Mouse (Mus musculus) ovary, postnatal 14 days (tissue): Measurements from ENCODE around the gene Fam110a.
"Not testable (repeated sequence)": the region's sequence is repeated elsewhere in the genome, so short reads cannot be mapped to it uniquely, and the experiment has no call there.

Experiments
- DNase-seq: peaks from one replicate; pipeline ENCODE4 v3.0.0; 2022; ENCODE audit warnings: low spot score

Gene Fam110a

DNA sequence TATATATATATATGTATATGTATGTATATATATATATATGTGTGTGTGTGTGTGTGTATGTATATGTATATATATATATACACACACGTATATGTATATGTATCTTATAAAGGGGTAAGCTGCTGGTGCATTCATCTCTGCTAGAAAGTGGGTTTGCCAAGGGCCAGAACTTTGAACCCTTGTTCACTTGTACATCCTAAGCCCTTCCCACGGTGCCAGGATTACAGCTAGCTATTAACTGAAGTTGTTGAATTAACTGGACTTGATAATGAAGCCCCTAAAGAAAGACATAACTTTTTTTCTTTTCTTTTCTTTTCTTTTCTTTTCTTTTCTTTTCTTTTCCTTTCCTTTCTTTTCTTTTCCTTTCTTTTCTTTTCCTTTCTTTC is 17.2 kb upstream of the Fam110a start:
- not testable (repeated sequence) for DNase-seq

DNA sequence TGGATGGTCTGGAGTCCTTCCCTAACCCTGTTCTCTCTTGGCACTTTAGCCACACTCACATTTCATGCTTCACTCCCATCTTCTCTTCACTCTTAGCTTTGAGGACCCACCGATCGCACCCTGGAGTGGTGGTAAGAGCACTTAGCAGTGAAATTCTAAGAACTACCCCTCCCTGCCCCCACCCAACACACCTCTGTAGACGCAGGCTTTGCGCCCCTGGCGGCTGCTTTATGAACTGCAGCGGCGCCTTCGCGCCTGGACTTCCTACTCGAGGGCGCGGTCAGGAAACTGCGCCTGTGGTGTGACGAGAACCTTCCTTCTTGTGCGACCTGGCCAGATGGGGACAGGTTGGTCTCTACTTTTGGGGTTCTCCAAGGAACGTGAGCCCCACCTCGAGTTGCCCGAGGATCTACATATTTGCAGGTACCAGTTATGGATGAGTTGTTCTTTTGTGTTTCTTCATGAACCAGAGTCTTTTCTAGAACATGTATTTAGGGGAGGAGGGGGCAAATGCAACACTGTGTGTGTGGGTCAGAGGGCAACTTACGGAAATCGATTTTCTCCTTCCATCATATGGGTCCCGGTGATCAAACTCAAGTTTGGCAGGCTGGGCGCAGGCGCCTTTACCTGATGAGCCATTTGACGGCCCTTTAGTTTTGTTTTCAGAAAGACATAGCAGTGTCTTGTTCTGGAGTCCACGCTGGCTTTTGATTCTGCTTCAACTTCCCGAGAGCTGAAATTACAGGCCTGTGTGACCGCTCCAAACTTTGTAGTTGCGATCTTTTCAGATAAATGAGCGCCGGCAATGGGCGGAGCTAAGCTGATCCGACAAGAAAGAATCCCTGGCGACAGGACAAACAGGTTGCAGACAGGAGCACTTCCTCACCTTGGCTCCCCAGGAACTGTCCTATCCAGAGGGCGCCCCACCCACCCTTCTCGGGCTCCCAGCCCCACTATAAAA is 16.5 kb upstream of the Fam110a start, which contains the start of gene Slc52a3:
Gene Slc52a3, plus strand, starts transcription at position 283 of the 961 bp plus-strand sequence.
- peak; percentile 91 for DNase-seq

DNA sequence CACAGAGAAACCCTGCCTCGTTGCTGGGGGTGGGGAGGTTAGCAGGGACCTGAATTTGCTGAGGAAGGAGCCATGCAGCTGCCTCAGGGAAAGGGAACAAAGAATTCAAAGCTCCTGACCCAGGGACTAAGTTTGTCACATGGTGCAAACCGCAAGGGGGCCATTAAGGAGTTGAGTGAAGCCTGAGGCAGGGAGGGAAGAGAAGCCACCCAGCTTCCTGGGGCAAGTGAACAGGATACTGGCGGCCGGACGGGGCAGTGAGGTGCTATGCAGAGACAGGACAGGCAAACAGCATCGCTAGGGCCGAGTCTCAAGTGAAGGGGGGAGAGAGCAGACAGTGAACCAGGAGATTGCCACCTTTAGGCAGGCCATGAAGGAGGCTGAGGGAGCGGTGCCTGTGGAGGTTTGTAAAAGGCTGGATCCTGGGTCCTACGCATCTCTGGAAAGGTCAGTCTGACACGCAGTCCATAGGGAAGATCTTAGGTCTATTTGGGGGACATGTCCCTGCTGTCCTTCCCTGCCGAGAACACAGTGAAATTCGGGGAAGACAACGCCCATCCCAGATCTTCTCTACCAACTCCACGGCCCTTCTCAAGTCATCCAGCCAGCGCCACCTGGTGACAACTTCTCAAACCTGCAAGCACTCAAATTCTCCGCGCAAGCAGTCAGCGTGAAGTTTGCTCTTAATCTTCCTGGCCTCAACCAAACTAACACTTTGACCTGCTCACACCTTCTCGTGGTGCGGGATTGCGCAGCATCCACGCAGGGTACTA is 14.5 kb upstream of the Fam110a start:
- DNase-seq: peak; percentile 67

DNA sequence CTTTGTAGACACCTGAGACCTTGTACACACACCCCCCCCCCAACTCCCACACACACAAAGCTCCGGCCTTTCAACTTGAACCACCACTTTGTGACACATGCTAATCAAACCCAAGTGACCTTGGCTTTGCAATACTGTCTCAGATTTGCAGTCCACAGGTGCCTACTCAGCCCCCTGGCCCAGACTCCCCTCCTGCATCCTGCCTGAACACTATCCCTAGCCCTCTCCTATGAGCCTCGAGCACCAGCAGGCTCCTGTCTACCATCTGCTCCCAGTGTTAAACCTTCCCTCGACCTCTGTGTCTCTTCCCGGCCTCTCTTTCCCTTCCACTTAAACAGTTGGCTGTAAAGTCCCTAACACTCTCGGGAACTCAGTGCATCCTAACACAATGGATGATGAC is 11.4 kb upstream of the Fam110a start:
- no peak for DNase-seq

DNA sequence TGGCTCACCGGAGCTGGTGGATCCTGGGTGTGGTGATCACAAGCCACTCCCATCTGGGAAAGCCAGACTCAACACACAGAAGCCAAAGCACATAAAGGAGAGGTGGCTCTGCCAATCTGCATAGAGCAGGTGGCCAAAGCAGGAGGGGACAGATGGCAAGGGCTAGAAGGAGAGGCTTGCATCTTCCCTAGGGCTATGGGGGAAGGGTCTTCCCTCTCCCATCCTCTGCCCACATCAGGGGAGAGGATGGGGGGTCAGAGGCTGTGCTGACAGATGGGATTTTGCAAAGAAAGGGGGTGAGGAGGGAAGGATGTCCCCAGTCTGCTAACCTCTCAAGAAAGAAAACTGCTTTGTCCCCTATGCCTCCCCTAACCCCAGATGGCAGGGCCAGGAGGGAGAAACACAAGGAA is 11.0 kb upstream of the Fam110a start:
- no peak for DNase-seq

DNA sequence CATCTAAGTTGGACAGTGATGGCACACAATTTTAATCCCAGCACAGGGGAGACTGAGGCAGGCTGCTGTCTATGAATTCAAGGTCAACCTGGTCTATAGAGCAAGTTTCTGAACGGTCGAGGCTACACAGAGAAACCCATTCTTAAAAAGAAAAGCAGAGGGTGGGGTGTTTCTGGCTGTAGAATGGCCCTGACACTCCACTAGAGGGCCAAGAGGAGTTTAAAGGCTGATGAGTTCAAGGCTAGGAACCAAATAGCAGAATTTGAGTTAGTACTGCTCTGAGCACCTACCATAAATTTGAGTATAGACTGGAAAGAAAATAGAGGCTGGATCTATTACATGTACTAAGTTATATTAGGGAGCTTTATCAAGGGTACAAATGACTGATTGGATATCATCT is 9.0 kb upstream of the Fam110a start:
- DNase-seq: no peak

DNA sequence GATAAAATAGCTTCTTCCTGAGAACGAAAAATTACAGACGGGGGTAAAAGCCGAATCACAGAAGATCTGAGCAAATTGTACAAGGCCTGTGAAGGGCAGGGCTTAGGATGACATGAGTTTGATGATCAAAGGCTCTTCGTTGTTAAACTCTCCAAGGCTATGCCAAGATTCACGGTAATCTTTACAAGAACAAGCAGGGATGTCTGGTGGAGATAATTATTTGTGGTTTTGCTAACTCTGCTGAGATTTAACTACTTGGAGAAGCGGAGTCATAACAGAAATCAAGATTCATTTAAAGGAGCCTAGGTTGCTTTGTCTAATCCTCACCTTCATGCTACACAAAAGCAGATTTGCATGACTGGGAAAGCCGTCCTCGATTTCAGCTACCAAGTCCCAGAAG is 6.9 kb upstream of the Fam110a start:
- no peak for DNase-seq

DNA sequence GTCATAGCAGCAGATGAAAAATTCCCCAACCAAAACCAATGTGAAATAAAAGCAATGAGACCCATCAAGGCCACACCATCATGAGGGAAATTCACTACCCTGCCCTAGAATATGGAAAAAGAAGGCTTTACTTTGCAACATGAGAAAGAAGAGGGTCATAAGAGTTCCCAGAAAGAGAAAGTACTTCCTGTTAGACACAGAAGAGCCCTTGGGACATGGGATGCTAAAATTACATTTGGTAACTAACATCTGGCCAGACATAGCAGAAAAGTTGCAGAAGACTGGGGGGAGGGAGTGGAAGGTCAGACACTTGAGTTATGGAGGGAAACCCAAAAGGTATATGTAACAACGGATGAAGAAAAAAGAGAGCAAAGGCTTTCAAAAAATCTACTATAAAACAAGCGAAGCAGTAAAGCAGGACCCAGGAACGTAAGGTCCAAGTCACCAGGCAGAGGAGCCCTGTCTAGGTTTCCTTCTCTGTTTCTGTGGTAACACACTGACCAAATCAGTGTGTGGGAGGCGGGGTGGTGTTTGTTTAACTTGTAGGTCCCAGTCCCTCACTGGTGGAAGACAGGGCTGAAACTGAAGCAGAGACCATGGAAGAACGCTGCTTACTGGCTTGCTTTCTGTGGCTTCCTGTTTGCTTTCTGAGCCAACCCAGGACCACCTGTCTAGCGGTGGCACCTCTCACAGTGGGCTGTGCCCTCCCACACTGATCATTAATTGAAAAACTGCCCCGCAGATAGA is 5.6 kb upstream of the Fam110a start:
- no peak for DNase-seq

DNA sequence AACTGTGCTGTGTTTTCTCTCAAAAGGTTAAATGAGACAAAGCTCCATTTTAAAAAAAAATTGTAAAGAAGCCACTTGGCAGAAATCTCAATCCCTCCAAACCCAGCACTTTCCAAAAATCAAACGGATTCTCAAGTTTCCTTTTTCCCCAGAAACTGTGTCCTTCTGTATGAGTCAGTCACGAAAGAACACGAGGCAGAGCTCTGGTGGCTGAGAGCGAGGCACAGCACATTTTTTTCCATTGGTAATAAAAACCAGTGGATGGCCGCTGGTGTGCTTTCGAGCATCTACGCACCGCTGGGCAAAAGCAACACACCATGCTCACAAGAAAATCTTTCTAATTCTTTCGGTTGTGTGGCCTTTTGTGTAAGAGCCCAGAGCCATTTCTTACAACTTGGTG is 4.0 kb upstream of the Fam110a start:
- no peak for DNase-seq

DNA sequence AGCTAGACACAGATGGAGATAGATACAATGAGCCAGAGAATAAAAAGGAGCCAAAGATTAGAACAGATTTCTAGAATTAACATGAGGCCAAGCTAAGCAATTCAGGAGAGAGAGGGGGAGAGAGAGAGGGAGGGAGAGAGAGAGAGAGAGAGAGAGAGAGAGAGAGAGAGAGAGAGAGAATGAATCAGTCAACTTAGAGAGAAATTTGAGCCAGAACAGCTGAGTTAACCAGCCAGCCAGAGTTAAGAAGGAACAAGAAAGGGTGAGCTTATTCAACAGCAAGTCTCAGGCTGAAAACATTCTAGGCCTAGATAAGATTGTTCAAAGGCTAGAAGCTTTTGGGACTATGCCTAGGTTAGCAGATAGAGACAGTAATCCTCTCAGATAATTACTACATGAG is 2.5 kb upstream of the Fam110a start:
- no peak for DNase-seq

DNA sequence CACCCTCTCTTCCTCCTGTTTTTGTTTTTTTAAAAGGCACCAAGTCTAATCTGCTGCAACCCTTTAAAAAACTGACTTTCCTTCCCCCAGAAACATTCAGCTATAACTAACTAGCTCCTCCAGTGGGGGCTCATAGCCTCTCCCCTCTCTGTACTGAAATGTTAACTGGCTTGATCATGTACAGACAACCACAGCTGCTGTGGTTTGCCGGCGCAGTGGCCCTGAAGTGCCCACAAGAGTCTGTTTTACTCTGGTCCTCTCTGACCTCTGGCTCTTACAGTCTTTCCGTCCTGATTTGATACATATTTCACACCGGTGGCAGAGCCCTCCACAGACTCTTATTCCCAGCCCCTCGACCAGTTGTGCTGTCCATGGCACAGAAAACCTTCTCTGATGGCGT is 1.2 kb upstream of the Fam110a start:
- DNase-seq: no peak

DNA sequence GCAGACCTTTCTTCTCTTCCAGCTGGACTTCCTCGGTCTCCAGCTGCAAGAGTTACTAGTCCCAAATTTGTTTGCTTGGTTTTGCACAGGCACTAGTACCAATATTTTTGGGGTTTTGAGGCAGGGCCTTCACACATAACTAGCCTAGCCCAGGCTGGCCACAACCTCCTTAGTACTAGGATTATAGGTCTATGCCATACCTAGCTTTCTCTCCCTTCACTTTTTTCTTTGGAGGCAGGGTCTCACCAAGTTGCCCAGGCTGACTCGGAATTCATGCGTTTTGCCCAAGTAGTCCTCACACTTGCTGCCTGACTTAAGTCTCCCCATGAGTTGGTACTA is 305 bp upstream of the Fam110a start:
- no peak for DNase-seq

DNA sequence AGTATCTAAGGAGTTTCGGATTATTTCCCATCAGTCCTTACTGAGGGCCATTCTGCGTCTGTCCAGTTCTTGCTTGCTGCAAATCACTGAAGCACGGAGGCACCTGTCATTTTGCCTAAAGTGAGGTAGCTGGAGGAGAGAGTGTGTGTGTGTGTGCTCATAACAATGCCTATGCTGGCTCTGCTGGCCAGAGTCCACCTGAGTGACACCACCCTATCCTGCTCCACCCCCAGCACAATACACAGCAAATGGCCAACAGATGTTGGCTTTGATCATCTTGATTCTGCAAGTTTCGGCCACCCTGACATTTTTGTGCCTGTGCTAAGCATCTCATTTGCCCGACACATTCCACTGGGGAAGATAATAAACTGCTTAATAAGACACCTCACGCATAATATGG is 1.5 kb downstream of the Fam110a start:
- no peak for DNase-seq

DNA sequence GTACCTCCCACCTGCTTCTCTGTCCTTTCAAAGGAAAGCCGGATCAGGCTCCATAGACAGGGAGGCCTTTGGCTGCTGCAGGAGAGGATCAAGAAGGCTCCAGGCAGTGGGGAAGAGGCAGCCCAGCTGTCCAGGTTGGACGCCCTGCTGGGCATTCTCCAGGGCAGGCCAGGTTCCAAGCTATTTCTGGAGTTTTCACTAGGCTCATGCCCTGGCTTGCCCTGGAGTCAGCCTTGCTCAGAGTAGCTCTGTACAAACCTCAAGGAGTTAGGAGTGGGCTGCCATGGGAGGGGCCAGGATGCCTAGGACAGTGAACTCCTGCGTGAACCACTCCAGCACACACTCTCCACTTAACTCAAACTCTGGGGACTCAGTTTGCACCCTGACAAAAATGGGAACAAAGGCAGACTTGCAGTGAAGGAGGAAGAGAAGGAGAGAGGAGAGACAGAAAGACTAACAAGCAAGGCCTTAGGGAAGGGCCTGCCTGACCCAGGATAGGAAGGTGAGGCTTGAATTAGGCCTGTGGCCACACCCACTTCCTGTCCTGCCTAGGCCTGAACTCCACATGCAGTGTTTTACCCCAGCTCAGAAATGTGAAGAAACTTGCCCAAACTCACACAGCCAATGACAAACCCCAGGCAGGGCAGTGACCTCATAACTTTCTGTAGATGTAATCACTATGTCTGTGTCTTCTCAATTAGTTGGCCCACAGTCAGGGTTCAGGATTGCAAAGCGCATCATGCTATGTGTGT is 2.2 kb downstream of the Fam110a start:
- no peak for DNase-seq

DNA sequence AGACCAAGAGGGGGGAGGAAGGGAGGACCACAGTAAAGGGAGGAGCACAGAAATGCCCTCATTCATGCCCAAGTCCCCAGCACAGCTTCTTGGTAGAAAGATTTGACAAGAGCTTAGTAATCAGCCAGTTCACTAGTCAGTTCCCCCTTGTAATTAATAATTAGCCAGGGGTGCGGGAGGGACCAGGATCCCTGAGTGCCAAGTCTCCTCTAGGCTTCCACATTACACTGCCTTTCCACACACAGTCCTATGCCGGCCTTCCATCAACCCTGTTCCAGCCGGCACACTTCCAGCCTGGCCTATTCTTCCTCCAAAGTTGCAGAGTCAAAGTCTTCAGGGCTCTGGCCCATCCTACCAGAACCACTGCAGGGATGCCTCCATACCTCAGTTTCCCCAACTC is 4.0 kb downstream of the Fam110a start:
- no peak for DNase-seq

DNA sequence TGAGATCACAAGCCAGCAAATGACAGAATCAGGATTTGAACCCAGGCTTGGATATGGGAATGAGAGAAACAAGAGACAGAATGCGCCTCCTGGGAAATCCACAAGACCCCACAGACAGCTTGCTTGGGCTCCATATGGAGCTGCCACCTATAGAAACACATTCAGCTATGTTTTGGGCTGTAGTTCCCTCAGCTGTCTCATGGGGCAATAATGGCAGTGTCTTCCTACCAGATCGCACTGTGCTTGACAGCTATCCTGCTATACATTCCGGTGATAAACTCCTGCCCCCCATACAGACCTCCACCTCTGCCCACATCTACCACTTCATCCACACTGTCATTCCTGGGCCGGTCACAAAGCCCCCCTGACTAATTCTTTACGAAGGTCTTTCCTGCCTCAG is 4.7 kb downstream of the Fam110a start:
- DNase-seq: no peak

DNA sequence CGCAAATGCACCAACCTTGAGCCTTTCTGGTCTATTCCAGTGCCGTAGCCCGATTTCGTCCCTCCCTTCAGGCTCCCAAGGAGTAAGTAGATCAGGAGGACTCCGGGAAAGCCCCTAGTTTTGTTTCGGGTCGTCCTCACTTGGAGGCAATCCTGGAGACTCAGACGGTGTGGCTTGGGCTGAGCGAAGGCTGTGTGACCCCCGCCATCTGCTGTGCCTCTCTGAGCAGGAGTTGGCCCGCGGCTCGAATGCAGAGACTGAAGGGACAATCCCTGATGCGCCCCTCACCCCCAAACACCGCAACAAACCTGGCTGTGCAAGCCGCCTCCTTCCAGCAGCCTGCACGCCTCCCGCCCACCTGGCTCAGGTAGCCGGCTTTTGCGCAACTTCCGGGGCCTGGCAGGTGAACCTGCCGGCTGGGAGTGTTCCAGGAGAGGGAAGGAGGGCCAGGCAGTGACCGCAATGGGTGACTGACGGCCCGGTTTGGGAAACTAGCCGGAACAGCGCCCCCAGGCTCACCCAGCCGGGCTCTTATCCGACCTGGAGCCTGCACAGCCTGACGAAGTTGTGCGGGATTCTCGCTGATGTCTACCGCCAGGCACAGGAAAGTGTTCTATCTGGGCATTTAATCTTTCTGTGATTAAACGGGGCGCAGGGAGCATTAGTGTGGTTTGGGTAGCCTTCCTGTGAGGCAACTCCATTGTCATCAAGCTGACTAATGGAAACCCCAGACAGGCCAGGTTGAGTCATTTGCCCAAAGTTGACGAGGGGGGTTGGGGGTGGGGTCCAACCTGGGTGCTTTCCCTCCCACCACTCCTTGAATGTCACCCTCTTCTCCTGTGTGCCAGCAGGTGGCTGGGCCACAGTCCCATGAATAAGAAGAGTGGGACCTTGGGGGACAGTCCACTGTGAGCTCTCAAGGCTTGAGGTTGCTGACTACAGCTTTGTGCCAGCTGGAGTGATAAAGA is 6.1 kb downstream of the Fam110a start:
- DNase-seq: peak; percentile 55

DNA sequence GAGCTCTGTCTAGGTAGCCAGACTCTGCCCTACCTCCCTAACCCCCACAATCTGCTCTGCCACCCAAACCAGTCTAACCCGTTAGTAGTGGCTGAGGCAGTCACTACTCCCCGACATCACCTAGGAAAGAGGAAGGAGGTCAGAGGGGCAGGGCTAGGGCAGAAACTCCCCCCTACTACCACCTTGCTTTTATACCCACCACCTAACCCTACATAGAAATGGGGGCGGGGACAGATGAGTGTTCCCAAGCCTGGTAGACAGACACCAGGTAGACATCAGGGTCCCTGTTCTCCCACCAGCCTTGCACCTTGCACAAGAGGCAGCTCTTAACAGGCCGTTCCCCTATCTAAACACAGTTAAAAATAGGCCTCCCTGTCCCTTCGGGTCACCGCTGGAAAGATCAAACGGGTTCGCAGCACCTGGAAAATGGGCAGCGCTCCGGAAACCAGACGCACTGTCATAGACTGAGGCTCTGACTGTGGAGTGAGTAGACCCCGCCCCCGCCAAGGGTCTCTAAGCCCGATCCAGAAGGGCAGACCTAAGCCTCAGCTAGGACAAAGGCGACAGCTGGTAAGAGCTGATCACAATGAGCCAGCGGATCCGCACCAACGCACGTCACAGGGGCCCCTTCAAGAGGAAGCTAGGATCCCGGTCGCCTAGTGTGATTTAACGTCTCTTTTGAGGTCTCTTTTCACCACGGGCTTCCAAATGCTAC is 7.0 kb downstream of the Fam110a start:
- DNase-seq: no peak

DNA sequence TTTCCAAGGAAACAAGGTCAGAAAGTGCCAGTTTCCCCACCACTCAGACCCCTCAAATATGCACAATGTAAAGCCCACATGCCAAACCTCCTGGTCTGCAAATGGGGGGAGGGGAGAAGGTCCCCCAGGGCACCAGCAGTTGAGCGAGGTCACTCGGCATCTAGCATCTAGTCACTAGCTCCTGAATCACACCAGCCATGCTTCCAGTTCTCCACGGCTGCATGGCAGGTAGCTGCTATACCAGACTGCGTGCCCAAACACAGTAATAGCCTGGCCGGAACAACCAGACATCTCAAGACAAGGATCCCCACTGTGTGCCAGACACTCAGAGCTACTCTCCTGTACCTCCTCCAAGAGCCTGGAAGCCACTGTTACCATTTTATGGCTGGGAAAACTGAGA is 8.3 kb downstream of the Fam110a start:
- DNase-seq: no peak
